Mouse (Mus musculus) stomach, embryonic 14.5 days (tissue): Measurements from ENCODE around the gene Lcn3. TPM values are rescaled to one million over a fixed set of nuclear protein-coding genes. Genes with fewer than 3 reads are reported as not detected.

Source experiments
- ATAC-seq: fragments of 200-750 bp; cut with Nextera tagmentation; 2 replicates; pipeline ENCODE4 v1.8.0; 2017; ENCODE audit warnings: low read depth, moderate TSS enrichment; ENCODE audit not compliant: insufficient number of reproducible peaks, insufficient read depth, low FRiP score
- H3K27ac ChIP-seq: fragments of 300-500 bp; sonication (generic); 2 replicates; pipeline ENCODE4 v1.5.1; 2014; ENCODE audit warnings: mild to moderate bottlenecking, low read length, moderate library complexity, mixed read lengths
- H3K27me3 ChIP-seq: fragments of 300-500 bp; sonication (generic); 2 replicates; pipeline ENCODE4 v1.6.1; 2014; ENCODE audit warnings: low read length, control low read depth, mixed read lengths; ENCODE audit not compliant: control insufficient read depth, insufficient read depth
- H3K36me3 ChIP-seq: fragments of 300-500 bp; sonication (generic); 2 replicates; pipeline ENCODE4 v1.6.1; 2014; ENCODE audit warnings: mild to moderate bottlenecking, control low read depth, low read length, moderate library complexity, mixed read lengths; ENCODE audit not compliant: control insufficient read depth, insufficient read depth
- H3K4me1 ChIP-seq: fragments of 300-500 bp; sonication (generic); 2 replicates; pipeline ENCODE4 v1.6.1; 2014; ENCODE audit warnings: low read length, control low read depth, mixed read lengths; ENCODE audit not compliant: control insufficient read depth, insufficient read depth
- H3K4me2 ChIP-seq: fragments of 300-500 bp; sonication (generic); replicated peaks from 2 replicates; pipeline ENCODE4 v1.6.1; 2014; ENCODE audit warnings: low read depth, low read length, control low read depth
- H3K4me3 ChIP-seq: fragments of 300-500 bp; sonication (generic); 2 replicates; pipeline ENCODE4 v1.5.1; 2014; ENCODE audit warnings: low read depth, low read length, control low read depth
- H3K9ac ChIP-seq: fragments of 300-500 bp; sonication (generic); replicated peaks from 2 replicates; pipeline ENCODE4 v1.6.1; 2014; ENCODE audit warnings: low read depth, mild to moderate bottlenecking, control low read depth, low read length, moderate library complexity, mixed read lengths
- H3K9me3 ChIP-seq: fragments of 300-500 bp; sonication (generic); 2 replicates; pipeline ENCODE4 v1.6.1; 2016; ENCODE audit warnings: low read depth, low read length, control low read depth; ENCODE audit not compliant: control insufficient read depth
- WGBS: fragments of 180-500 bp; shearing (Covaris S2); extraction: QIAGEN DNeasy Blood & Tissue Kit; methylation state at CpG from one replicate; pipeline ENCODE4 v1.1.7; 2014; 5-methylcytosine and 5-hydroxymethylcytosine counted together
- polyA plus RNA-seq: library from polyadenylated mRNA; unstranded; fragments of >200 nt; fragmentation: Nextera tagmentation; extraction: Ambion mirVana; gene quantifications from 2 replicates; pipeline ENCODE4 v1.2.1, GENCODE M21; 2014

Gene Lcn3
- polyA plus RNA-seq, 1 experiment from 2014 or later, result not detected

DNA sequence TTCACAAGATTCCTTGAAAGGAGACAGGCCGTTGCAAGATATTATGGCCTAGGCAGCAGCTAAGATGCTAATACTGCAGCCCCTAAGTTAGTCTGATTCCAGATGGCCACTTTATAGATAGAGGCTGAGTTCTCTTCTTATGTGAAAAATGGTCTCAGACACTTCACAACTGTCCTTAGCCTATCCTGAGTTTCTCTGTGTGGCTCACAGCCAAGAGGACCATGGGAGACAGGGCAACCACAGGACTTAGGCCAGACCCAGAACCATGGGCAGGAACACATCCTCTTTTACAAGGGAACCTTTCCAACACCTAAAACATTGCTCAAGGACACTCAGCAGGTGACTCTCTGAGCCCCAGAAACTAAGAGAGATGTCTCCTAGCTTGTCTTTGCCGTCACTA lies 8.1 kb downstream of the Lcn3 start:
- Histone ChIP-seq H3K4me1 (no peaks in the 10 kb centered on the region), H3K36me3 (no peaks in the 10 kb centered on the region), H3K27me3 (no peaks in the 10 kb centered on the region), H3K4me3 (no peak overlapping the region), H3K4me2 (no peak overlapping the region), H3K9ac (no peak overlapping the region), H3K27ac (no peak overlapping the region), H3K9me3 (no peaks in the 10 kb centered on the region)
- no peak for ATAC-seq
- 94% methylated on average over 2 of the region's 2 CpGs for WGBS

DNA sequence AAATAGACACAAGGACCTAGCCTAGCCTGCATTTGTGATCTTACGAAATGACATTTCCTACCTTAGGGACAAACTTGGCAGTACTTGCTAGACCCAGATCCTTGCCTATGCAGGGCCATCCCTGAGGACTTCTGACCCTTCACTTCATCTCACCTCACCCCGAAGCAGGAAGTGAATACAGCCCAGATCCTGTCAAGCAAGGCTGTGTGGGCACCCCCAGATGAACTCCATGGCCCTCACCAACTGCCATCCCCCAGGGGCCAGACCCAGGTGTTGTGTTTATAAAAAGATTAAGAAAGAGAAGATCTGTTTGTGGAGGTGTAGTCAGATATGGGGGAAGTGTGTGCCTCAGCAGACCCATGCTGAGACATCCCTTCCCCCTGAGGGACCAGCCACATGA lies 9.3 kb downstream of the Lcn3 start:
- no peaks in the 10 kb centered on the region for H3K9me3 ChIP-seq
- H3K4me2 ChIP-seq, result no peak overlapping the region
- no peak overlapping the region for H3K4me3 ChIP-seq
- no peaks in the 10 kb centered on the region for H3K4me1 ChIP-seq
- 71% methylated on average over 2 of the region's 2 CpGs for WGBS
- ATAC-seq, result no peak
- H3K36me3 ChIP-seq, result no peaks in the 10 kb centered on the region
- no peak overlapping the region for H3K9ac ChIP-seq
- no peaks in the 10 kb centered on the region for H3K27me3 ChIP-seq
- no peak overlapping the region for H3K27ac ChIP-seq

DNA sequence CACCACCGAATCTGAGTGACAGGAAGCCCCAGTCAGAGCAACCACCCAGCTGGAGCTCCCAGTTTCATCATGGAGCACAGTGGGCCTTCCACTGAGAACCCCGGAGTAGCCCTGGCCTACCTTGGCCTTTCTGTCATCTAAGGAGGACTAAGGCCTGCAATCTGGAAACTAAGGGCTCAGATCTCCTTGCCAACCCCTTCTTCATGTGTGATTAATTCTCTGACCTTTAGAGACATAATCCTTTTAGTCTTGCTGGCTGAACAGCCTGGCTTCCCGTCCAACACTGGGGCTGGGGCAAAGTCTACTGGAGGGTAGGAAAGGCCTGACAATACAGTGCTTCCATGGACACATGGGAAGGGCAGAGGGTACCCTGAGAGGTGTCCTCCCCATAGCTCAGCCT lies 10.6 kb downstream of the Lcn3 start:
- Histone ChIP-seq H3K27me3 (no peaks in the 10 kb centered on the region), H3K4me3 (no peak overlapping the region), H3K9me3 (no peaks in the 10 kb centered on the region), H3K36me3 (no peaks in the 10 kb centered on the region), H3K4me2 (no peak overlapping the region), H3K9ac (no peak overlapping the region), H3K4me1 (no peaks in the 10 kb centered on the region), H3K27ac (no peak overlapping the region)
- 70% methylated on average over 3 of the region's 3 CpGs for WGBS
- no peak for ATAC-seq

DNA sequence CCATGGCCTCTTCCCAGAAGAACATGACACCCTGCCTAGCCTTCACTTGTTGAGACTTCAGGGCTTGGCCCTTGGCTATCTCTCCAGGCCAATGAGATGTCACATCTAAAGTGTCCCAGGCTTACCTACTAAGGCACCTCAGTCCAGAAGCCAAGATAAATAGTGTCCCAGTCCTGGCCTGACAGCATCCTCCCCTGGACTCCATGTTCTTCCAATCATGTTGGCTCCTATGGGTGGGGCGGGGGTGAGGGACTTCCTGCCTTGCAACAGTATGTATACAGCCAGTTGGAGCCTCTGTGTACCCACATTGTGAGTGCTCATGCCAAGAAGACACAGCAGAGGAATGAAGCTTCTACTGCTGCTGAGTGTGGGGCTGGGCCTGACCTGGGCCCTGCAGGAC lies 11.3 kb downstream of the Lcn3 start, which contains the start of gene Lcn11:
Lcn11 (plus strand) TSS at position 301 of the 400 bp plus-strand sequence.
- no peaks in the 10 kb centered on the region for H3K4me1 ChIP-seq
- no peaks in the 10 kb centered on the region for H3K27me3 ChIP-seq
- H3K4me2 ChIP-seq, result no peak within 1 kb of the TSS
- H3K9me3 ChIP-seq, result no peaks in the 10 kb centered on the region
- 89% methylated on average over 1 of the region's 1 CpGs for WGBS
- H3K36me3 ChIP-seq, result no peaks in the 10 kb centered on the region
- H3K27ac ChIP-seq, result no peak within 1 kb of the TSS
- ATAC-seq, result no peak
- H3K4me3 ChIP-seq, result no peak within 1 kb of the TSS
- H3K9ac ChIP-seq, result no peak within 1 kb of the TSS

DNA sequence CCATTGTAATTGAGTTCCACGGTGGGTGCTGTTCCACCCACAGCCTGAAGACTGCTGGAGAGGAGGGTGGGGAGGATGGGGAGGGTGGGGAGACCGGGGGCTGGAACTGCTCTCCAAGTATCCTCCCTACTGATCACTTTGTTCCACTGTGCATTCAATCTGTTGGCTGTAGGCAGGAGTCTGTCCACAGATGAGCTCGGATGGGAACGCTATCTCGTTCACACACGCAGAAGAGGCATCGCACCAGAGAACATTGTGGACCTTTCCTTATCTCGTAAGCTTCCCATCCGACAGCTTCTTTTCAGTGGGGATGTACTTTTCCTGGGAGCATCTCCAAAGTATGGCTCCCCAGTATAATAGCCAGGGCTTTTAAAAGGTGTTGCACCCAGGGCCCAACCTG lies 13.7 kb downstream of the Lcn3 start:
- no peak for ATAC-seq
- no peak overlapping the region for H3K4me3 ChIP-seq
- H3K9ac ChIP-seq, result no peak overlapping the region
- no peak overlapping the region for H3K4me2 ChIP-seq
- no peaks in the 10 kb centered on the region for H3K27me3 ChIP-seq
- 83% methylated on average over 9 of the region's 9 CpGs for WGBS
- H3K27ac ChIP-seq, result no peak overlapping the region
- no peaks in the 10 kb centered on the region for H3K9me3 ChIP-seq
- H3K36me3 ChIP-seq, result no peaks in the 10 kb centered on the region
- no peaks in the 10 kb centered on the region for H3K4me1 ChIP-seq

DNA sequence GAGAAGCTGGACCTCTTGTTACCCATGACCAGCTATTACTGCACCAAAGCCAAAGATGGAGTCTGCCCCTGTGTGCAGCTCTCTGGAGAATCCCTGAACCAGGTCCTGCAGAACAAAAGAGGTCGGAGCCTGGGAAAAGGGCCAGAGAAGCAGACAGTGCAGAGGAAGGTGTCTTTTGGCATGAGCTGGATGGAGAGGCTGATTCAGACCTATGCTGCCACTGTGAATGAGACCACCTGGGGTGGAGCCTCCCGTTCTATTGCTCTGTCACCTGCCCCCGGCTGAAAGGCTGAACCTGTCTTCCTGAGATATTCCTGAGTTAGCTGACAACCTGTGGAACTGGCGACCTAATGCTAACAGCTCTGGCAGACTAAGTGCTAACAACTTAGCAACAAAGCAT lies 15.6 kb downstream of the Lcn3 start:
- Histone ChIP-seq H3K27me3 (no peaks in the 10 kb centered on the region), H3K4me1 (peaks cover 4% of the 10 kb centered on the region; the same call in 1 of the 2 replicates), H3K4me2 (no peak overlapping the region), H3K36me3 (no peaks in the 10 kb centered on the region), H3K9me3 (no peaks in the 10 kb centered on the region), H3K4me3 (no peak overlapping the region), H3K27ac (no peak overlapping the region), H3K9ac (no peak overlapping the region)
- 28% methylated on average over 4 of the region's 4 CpGs for WGBS
- ATAC-seq, result no peak

DNA sequence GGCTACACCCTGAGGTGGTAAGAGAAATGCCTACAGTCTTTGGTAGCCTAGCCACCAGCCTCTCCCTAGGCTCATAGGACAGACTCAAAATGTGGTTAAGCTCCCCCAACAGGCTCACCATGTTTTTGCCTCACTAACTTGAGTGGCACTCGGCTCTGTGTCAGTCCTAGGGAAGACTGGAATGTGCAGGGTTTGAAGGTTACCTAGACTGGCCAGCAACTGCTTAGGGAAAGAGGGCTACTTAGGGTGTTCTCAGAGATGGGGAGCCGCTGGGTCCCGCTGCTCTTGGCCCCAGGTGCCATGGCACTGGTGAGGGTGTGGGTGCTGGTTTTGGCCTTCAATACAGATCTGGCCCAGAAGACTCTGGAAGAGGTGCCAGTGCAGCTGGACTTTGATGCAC lies 16.6 kb downstream of the Lcn3 start, which contains the start of gene Gm13539:
Gm13539 (plus strand) TSS at position 301 of the 400 bp plus-strand sequence.
- Histone ChIP-seq H3K4me1 (peaks cover 7% of the 10 kb centered on the region; the same call in 1 of the 2 replicates), H3K9ac (no peak within 1 kb of the TSS), H3K4me3 (no peak within 1 kb of the TSS), H3K27ac (no peak within 1 kb of the TSS), H3K36me3 (no peaks in the 10 kb centered on the region), H3K4me2 (no peak within 1 kb of the TSS), H3K9me3 (no peaks in the 10 kb centered on the region), H3K27me3 (no peaks in the 10 kb centered on the region)
- ATAC-seq, result no peak
- 88% methylated on average over 3 of the region's 3 CpGs for WGBS

DNA sequence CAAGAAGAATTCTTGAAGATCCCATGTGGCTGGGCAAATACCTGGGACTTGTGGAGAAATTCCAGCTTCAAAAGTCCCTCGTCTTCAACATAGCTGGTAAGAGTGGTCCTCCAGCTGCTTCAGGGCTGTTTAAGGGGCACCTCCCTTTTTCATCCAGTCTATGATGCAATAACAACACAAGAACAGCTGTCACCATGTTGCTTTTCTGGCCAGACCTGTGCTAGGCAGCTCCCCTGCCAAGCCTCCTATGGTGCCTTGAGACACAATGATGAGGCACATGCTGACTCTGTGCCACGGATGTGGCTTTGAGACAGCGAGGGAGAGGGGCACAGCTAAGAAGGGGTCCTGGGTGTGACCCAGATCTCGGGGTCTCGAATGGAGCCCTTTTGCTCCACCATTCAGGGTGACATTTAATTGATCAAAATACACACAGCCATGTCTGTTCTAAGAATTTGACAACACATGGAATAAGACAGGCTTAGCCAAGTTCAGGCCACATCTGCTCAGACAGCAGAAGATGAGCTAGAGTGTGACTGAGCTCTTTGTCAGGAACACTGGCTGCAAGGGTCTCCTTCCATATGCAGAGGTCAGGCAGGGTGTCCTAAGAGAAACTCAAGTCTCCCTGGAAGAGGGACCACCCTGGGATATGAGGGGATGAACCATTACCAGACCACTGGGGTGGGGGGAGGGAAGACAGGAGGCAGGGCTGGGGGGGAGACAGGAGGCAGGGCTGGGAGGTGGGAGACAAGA lies 20.4 kb downstream of the Lcn3 start:
- no peak overlapping the region for H3K4me3 ChIP-seq
- no peak overlapping the region for H3K27ac ChIP-seq
- 59% methylated on average over 5 of the region's 5 CpGs for WGBS
- no peaks in the 10 kb centered on the region for H3K27me3 ChIP-seq
- H3K4me1 ChIP-seq, result peaks cover 7% of the 10 kb centered on the region; the same call in 1 of the 2 replicates
- no peak overlapping the region for H3K9ac ChIP-seq
- no peak for ATAC-seq
- no peak overlapping the region for H3K4me2 ChIP-seq
- no peaks in the 10 kb centered on the region for H3K9me3 ChIP-seq
- H3K36me3 ChIP-seq, result no peaks in the 10 kb centered on the region

DNA sequence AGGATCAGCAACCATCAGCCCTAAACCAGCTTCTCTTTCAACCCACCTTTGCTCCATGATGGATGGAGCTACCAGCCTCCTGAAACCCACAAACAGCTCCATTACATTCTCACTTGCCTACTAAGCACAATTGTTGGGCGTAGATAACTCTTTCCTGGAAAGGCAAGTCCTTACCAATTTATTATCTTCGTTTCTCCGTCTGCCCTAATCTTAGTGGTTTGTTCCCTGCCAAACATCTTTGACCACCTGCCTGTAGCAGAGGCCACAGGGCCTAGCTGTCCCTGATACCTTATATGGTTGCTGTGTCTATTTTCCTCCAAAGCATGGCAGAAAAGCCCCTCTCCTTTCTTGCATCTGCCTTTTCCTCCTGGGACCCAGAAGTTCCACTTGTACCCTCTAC lies 23.7 kb downstream of the Lcn3 start:
- no peak for ATAC-seq
- H3K27ac ChIP-seq, result no peak overlapping the region
- H3K9me3 ChIP-seq, result no peaks in the 10 kb centered on the region
- WGBS, result 76% methylated on average over 3 of the region's 3 CpGs
- peaks cover 7% of the 10 kb centered on the region; the same call in 1 of the 2 replicates for H3K4me1 ChIP-seq
- H3K4me3 ChIP-seq, result no peak overlapping the region
- no peaks in the 10 kb centered on the region for H3K36me3 ChIP-seq
- H3K9ac ChIP-seq, result no peak overlapping the region
- H3K27me3 ChIP-seq, result no peaks in the 10 kb centered on the region
- no peak overlapping the region for H3K4me2 ChIP-seq
